Mouse (Mus musculus) embryo, embryonic 10.5 days (tissue): ENCODE data around the gene Ces1b.
A peak's percentile ranks its signal among the peaks of the same experiment; 100 is the strongest.

ENCODE experiments used
- DNase-seq: peaks from one replicate; pipeline ENCODE4 v3.0.0-alpha.2; 2015; ENCODE audit warnings: low spot score

The Ces1b gene

GRCm38 (mm10) chr8:93079887-93080286 lies at the start of gene Ces1b:
Gene Ces1b, minus strand, starts transcription at chr8:93080017.
- DNase-seq, result no peak

DNA sequence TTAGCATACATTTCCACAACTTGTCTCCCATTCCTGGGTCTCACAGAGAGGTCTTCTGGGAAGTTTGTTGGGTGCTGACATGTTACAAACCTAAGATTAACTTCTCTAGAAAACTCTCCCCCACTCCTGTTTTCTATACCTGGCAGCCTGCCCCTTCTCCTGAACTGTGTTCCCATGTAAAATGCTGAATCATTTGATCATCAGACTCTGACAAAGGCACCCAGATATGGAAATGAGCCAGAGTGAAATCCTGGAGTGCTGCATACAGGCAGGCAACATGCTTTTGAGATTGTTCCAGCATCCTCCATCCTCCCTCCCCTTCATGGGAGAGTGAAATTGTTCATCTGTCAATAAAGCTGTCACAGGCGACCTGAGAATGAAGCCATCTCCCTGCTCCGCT lies 46.7 kb upstream of the Ces1b start:
- DNase-seq, result no peak

GRCm38 (mm10) chr8:93122005-93122404 lies 42.2 kb upstream of the Ces1b start:
- no peak for DNase-seq

- peak; percentile 84 for DNase-seq
Observed at GRCm38 (mm10) chr8:93095376-93095775, 15.6 kb upstream of the Ces1b start.

GRCm38 (mm10) chr8:93091324-93091723 lies 11.5 kb upstream of the Ces1b start:
- DNase-seq, result no peak

- peak; percentile 68 for DNase-seq
Observed at GRCm38 (mm10) chr8:93088686-93089122, 8.9 kb upstream of the Ces1b start.

DNA sequence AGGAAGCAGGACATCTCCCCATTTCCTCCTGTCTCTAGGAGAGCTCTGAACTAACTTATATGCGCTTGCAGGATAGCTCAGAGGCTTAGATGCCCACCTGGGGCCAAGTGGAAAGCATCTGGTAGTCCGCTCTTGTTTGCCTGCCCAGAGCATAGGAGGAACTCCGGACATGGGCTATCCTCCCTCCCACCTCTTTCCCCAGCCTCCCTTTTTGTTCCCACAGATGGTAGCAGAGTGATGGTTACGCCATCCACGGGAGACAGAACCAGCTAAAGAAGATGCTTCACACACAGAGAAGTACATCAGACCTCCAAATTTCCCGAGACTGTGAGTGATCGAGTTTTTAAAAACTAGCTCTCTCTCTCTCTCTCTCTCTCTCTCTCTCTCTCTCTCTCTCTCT lies 8.4 kb upstream of the Ces1b start:
- peak; percentile 18 for DNase-seq

GRCm38 (mm10) chr8:93075251-93075650 lies 4.6 kb downstream of the Ces1b start:
- DNase-seq, result no peak

DNA sequence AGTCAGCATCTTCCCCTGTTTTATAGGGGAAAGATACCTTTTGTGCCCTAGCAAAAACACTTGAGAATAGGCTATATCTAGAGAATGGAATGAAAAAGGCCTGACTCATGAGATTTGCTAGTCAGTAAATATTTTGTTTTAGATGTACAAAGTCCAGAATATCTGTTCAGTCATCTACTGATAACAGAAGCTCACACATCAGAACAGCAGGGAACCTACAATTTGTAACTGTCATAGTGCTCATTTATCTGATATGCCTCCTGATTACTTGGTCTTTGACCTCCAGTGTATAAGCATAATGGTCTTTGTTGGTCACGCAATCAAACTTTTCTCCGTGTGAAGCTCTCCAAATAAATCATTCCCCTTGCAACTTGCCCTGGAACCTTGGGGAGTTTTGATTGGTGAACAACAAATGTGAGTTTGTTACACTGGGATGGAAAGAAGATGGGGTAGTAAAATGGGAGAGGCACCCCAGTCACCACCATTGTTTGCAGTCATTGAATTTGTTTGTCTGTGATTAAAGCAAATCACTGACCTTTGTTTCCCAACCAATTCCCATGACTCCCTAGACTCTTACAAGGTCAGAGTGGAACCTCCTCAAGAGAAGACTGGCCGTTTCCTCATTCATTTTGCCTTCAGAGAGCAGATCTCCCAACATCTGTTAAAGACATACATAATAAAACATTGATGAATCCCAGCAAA lies 16.2 kb downstream of the Ces1b start:
- no peak for DNase-seq

DNA sequence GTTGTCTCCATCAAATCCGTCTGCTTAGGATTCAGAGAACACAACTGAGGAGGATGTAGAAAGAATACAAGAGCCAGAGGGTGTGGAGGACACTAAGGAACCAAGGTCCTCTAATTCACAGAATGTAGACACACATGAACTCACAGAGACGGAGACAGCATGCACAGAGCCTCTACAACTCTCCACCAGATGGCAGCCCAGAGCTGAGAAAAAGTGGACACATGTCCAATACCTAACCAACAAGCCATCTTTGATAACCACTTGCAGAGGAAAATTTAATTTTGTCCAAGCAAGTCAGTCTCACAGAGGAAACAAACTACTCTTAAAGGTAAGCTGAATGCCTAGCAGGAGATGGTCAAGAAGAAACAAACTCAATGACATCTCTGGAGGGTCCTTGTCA lies 20.6 kb downstream of the Ces1b start:
- DNase-seq, result peak; percentile 80

- DNase-seq, result peak; percentile 11
Observed at GRCm38 (mm10) chr8:93055238-93055637, 24.6 kb downstream of the Ces1b start.

GRCm38 (mm10) chr8:93048510-93049416 lies 31.1 kb downstream of the Ces1b start:
- DNase-seq, result no peak

DNA sequence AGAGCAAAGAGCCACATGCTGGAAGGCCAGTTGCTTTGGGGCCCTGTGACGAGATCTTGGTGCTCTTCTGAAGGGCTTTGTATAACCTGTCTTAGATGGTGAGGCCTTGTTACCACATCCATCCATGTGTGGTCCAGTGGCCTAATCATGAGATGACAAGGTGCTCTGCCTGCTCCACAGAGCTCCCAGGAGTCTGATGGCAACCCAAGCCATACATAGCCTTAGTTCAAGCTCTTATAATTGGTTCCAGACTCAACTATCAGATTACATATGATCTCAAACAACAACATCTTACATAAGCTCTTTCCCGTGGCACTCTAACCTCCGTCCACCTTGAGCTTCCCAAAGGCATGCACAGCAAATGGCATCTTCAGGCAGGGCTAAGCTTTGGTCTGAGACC lies 31.7 kb downstream of the Ces1b start, which contains the start of gene Ces1a:
Gene Ces1a, minus strand, starts transcription at position 101 of the 400 bp plus-strand sequence.
- DNase-seq, result no peak

- DNase-seq, result no peak
Observed at GRCm38 (mm10) chr8:93043083-93043482, 36.7 kb downstream of the Ces1b start.

DNA sequence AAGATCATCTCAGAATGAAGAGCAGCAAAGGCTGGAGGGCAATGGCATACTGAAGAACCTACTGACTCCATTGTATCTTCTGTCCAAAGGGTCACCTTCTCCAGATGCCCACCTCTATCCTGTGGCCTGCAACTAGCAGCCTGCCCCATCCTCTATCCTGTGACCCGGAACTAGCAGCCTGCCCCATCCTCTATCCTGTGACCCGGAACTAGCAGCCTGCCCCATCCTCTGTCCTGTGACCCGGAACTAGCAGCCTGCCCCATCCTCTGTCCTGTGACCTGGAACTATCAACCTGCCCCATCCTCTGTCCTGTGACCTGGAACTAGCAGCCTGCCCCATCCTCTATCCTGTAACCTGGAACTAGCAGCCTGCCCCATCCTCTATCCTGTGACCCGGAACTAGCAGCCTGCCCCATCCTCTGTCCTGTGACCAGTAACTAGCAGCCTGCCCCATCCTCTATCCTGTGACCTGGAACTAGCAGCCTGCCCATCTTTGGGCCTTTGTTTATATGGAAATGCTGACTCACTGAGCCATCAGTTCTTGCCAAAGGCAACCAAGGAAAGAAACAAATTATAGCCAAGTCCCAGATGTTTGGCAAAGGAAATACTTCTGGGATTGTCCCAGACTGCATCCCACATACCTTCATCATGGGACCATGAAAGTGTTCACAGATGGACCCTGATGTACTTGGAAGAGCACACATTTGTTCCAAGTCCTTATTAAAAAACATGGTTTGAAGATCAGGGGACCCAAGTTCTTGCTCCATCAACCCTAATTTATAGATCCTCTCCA lies 38.8 kb downstream of the Ces1b start:
- no peak for DNase-seq

GRCm38 (mm10) chr8:93040256-93040655 lies 39.6 kb downstream of the Ces1b start:
- DNase-seq, result no peak

DNA sequence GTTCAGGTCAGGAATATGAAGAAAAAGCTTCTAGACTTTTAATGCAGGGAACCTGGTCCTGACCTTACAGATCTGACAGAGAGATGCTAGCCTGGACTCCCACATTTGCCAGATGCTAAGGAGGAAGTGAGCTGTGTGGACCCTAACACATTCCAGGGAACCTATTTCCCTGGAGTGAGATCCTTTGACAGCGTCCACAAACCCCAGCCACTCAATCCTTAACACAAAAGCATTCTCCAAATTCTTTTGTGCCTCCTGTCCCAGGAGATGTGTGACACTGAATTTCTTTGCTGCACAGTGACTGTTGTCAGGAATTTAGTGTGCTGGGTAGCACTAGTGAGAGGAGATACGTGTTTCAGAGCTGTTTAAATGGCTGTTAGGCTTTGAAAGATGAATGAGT lies 41.0 kb downstream of the Ces1b start:
- peak; percentile 32 for DNase-seq

DNA sequence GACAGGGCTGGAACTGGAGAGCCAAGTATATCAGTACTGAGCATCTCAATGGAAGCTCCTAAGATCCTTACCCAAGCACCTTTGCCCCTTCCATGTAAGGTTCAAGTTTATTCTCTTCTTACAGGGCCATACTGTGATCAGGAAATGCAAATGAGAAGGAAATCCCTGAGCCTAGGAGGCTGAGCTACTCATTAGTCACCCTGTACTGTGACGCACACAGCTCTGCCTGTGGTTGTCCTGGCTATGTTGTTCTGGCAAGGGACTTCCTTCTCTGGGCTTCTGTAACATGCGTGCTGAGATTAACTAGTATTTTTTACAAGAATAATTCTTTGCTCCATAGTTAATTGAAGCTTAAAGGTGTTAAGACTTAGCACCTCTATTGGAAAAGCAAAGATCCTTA lies 49.2 kb downstream of the Ces1b start:
- no peak for DNase-seq

- no peak for DNase-seq
Observed at GRCm38 (mm10) chr8:93021738-93022137, 58.1 kb downstream of the Ces1b start.

DNA sequence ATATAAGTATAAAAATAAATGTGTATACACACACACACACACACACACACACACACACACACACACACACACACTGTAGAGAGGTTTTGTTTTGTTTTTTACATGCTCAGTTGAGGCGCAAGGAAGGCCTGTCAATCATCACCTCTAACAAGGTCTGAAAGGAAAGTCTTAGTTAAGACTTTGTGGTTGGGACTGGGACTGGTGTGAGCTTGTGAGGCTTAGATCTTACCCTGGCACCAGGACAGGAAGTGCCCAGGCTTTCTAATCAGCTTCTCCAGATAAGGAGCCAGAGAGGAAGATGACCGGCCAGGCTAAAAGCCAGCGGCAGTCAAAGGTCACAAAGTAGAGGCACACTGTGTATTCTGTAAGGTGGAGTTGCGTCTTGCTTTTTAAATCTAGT lies 65.5 kb downstream of the Ces1b start:
- DNase-seq, result no peak

DNA sequence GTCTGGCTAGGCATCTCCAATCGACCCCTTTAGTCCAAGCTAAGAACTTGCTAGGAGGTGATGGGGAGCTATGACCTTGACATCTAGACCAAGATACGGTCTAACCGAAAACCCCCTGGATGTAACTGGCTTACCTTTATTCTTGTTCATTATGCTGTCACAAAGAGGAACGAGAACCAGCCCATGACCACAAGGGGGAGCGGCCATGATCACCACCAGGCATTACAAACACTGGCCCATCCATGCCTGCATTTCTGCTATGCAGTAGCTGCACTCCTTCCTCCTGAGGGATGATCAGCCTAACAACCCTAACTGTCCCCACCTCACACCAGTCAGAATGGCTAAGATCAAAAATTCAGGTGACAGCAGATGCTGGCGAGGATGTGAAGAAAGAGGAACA lies 67.6 kb downstream of the Ces1b start:
- no peak for DNase-seq

DNA sequence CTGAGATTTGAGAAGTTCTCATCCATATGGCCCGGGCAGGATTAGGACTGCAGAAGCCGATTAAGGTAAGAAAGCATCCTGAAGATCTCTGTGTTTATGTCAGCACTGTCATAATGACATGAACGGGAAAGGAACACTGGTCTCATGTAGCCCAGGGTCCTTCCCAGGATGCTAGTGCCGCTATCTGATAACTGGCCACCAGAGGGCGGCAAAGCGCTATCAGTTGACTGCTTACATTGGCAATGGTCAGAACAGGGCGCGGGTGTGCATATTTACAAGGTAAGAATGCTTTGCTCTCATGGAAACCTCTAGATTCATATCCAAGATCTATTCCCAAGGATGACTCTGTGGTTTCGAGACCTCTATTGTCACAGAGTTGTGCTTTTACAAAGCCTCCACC lies 68.4 kb downstream of the Ces1b start:
- DNase-seq, result peak; percentile 95
